Mouse (Mus musculus): ENCODE measurements around the gene Ppp1cc. TPM values are rescaled to one million over a fixed set of nuclear protein-coding genes. Genes with fewer than 3 reads are reported as not detected.
"Not testable (repeated sequence)": the region's sequence is repeated elsewhere in the genome, so short reads cannot be mapped to it uniquely, and the experiment has no call there.

The Ppp1cc gene
- polyA plus RNA-seq, 1 experiment from 2014 or later = 248 TPM

- no peaks in the 10 kb centered on the region for H3K27me3 ChIP-seq (ENCODE audit: control insufficient read depth, insufficient read depth, low read length)
- H3K4me3 ChIP-seq (ENCODE audit: low read length) = no peak overlapping the region
- H3K27ac ChIP-seq (ENCODE audit: low read length) = no peak overlapping the region
- H3K4me1 ChIP-seq (ENCODE audit: control insufficient read depth, insufficient read depth, low read length) = peaks cover 22% of the 10 kb centered on the region
- WGBS = 89% methylated on average over 8 of the region's 8 CpGs
- no peak for ATAC-seq (replicated peaks; ENCODE audit: extremely low read depth, insufficient read depth, low FRiP score)
- peaks cover 53% of the 10 kb centered on the region for H3K36me3 ChIP-seq (ENCODE audit: control insufficient read depth, insufficient read depth)
- H3K4me2 ChIP-seq (ENCODE audit: low read depth, low read length) = no peak overlapping the region
- H3K9ac ChIP-seq (ENCODE audit: low read length) = no peak overlapping the region
- H3K9me3 ChIP-seq (replicated peaks; ENCODE audit: control insufficient read depth, low read length) = no peaks in the 10 kb centered on the region
Measured at GRCm38 (mm10) chr5:122171058-122171457, 13.0 kb downstream of the Ppp1cc start.

- Histone ChIP-seq H3K4me1 (ENCODE audit: control insufficient read depth, insufficient read depth, low read length) (no peaks in the 10 kb centered on the region), H3K9ac (ENCODE audit: low read length) (no peak overlapping the region), H3K27me3 (ENCODE audit: control insufficient read depth, insufficient read depth, low read length) (no peaks in the 10 kb centered on the region), H3K4me3 (ENCODE audit: low read length) (no peak overlapping the region), H3K4me2 (ENCODE audit: low read depth, low read length) (no peak overlapping the region), H3K36me3 (ENCODE audit: control insufficient read depth, insufficient read depth) (peaks cover 43% of the 10 kb centered on the region), H3K27ac (ENCODE audit: low read length) (no peak overlapping the region), H3K9me3 (replicated peaks; ENCODE audit: control insufficient read depth, low read length) (no peaks in the 10 kb centered on the region)
- WGBS = 30% methylated on average over 2 of the region's 2 CpGs
- ATAC-seq (replicated peaks; ENCODE audit: extremely low read depth, insufficient read depth, low FRiP score) = no peak
Measured at GRCm38 (mm10) chr5:122175402-122175801, 17.3 kb downstream of the Ppp1cc start.

GRCm38 (mm10) chr5:122175961-122176360 is 17.9 kb downstream of the Ppp1cc start:
- H3K4me2 ChIP-seq (ENCODE audit: low read depth, low read length) = no peak overlapping the region
- no peak overlapping the region for H3K4me3 ChIP-seq (ENCODE audit: low read length)
- H3K9me3 ChIP-seq (replicated peaks; ENCODE audit: control insufficient read depth, low read length) = no peaks in the 10 kb centered on the region
- no peaks in the 10 kb centered on the region for H3K4me1 ChIP-seq (ENCODE audit: control insufficient read depth, insufficient read depth, low read length)
- ATAC-seq (replicated peaks; ENCODE audit: extremely low read depth, insufficient read depth, low FRiP score) = no peak
- peaks cover 38% of the 10 kb centered on the region for H3K36me3 ChIP-seq (ENCODE audit: control insufficient read depth, insufficient read depth)
- H3K9ac ChIP-seq (ENCODE audit: low read length) = no peak overlapping the region
- WGBS = 90% methylated on average over 7 of the region's 7 CpGs
- no peak overlapping the region for H3K27ac ChIP-seq (ENCODE audit: low read length)
- no peaks in the 10 kb centered on the region for H3K27me3 ChIP-seq (ENCODE audit: control insufficient read depth, insufficient read depth, low read length)

GRCm38 (mm10) chr5:122176398-122176797 is 18.3 kb downstream of the Ppp1cc start:
- Histone ChIP-seq H3K27ac (ENCODE audit: low read length) (no peak overlapping the region), H3K9ac (ENCODE audit: low read length) (no peak overlapping the region), H3K4me2 (ENCODE audit: low read depth, low read length) (no peak overlapping the region), H3K36me3 (ENCODE audit: control insufficient read depth, insufficient read depth) (peaks cover 33% of the 10 kb centered on the region), H3K27me3 (ENCODE audit: control insufficient read depth, insufficient read depth, low read length) (no peaks in the 10 kb centered on the region), H3K4me3 (ENCODE audit: low read length) (no peak overlapping the region), H3K9me3 (replicated peaks; ENCODE audit: control insufficient read depth, low read length) (no peaks in the 10 kb centered on the region), H3K4me1 (ENCODE audit: control insufficient read depth, insufficient read depth, low read length) (no peaks in the 10 kb centered on the region)
- no peak; the same call in 1 of the 2 replicates for ATAC-seq (replicated peaks; ENCODE audit: extremely low read depth, insufficient read depth, low FRiP score)
- WGBS = 16% methylated on average over 1 of the region's 1 CpGs

GRCm38 (mm10) chr5:122179665-122180064 is 21.6 kb downstream of the Ppp1cc start:
- no peak overlapping the region for H3K4me3 ChIP-seq (ENCODE audit: low read length)
- ATAC-seq (replicated peaks; ENCODE audit: extremely low read depth, insufficient read depth, low FRiP score) = no peak

DNA sequence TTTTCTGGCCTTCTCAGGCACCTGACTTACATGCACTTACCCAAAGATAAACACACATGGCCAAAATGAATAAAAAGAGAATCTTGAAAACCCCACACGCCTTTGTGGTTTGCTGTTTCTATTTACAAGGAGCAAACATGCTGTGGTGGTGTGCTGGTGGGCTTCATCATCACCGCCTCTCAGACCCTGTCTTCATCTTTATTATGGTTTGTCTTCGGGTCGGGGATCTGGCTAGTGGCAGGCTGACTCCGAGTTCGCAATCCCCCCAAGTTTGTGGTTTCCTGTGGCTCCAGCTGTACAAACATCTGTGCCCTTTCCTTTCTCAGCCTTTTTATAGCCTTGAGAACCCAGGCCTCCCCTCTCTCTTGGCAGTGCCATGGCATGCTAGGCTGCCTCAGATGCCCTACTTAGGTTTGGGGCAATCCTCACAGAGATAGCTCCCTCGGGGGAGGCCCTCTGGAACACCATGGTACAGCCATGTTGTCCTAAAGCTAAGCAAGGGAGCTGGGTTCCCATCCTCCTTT is 26.3 kb downstream of the Ppp1cc start:
- 70% methylated on average over 7 of the region's 7 CpGs for WGBS
- Histone ChIP-seq H3K9me3 (replicated peaks; ENCODE audit: control insufficient read depth, low read length) (no peaks in the 10 kb centered on the region), H3K4me3 (ENCODE audit: low read length) (no peak overlapping the region), H3K9ac (ENCODE audit: low read length) (no peak overlapping the region), H3K4me1 (ENCODE audit: control insufficient read depth, insufficient read depth, low read length) (no peaks in the 10 kb centered on the region), H3K27me3 (ENCODE audit: control insufficient read depth, insufficient read depth, low read length) (no peaks in the 10 kb centered on the region), H3K36me3 (ENCODE audit: control insufficient read depth, insufficient read depth) (no peaks in the 10 kb centered on the region), H3K4me2 (ENCODE audit: low read depth, low read length) (no peak overlapping the region), H3K27ac (ENCODE audit: low read length) (no peak overlapping the region)
- ATAC-seq (replicated peaks; ENCODE audit: extremely low read depth, insufficient read depth, low FRiP score) = no peak

More at GRCm38 (mm10) chr5:122179665-122180064, 21.6 kb downstream of the Ppp1cc start:
- Histone ChIP-seq H3K27me3 (ENCODE audit: control insufficient read depth, insufficient read depth, low read length) (no peaks in the 10 kb centered on the region), H3K4me2 (ENCODE audit: low read depth, low read length) (no peak overlapping the region), H3K36me3 (ENCODE audit: control insufficient read depth, insufficient read depth) (peaks cover 9% of the 10 kb centered on the region; the same call in 1 of the 2 replicates), H3K4me1 (ENCODE audit: control insufficient read depth, insufficient read depth, low read length) (no peaks in the 10 kb centered on the region), H3K9ac (ENCODE audit: low read length) (no peak overlapping the region), H3K9me3 (replicated peaks; ENCODE audit: control insufficient read depth, low read length) (no peaks in the 10 kb centered on the region), H3K27ac (ENCODE audit: low read length) (no peak overlapping the region)
- WGBS = 54% methylated on average over 6 of the region's 6 CpGs

GRCm38 (mm10) chr5:122184858-122185257 is 26.8 kb downstream of the Ppp1cc start:
- H3K36me3 ChIP-seq (ENCODE audit: control insufficient read depth, insufficient read depth); H3K4me2 ChIP-seq (ENCODE audit: low read depth, low read length); H3K4me1 ChIP-seq (ENCODE audit: control insufficient read depth, insufficient read depth, low read length); H3K9ac ChIP-seq (ENCODE audit: low read length); H3K4me3 ChIP-seq (ENCODE audit: low read length); ATAC-seq (replicated peaks; ENCODE audit: extremely low read depth, insufficient read depth, low FRiP score); H3K27me3 ChIP-seq (ENCODE audit: control insufficient read depth, insufficient read depth, low read length); H3K27ac ChIP-seq (ENCODE audit: low read length); H3K9me3 ChIP-seq (replicated peaks; ENCODE audit: control insufficient read depth, low read length): not testable (repeated sequence)
- 92% methylated on average over 6 of the region's 6 CpGs for WGBS

DNA sequence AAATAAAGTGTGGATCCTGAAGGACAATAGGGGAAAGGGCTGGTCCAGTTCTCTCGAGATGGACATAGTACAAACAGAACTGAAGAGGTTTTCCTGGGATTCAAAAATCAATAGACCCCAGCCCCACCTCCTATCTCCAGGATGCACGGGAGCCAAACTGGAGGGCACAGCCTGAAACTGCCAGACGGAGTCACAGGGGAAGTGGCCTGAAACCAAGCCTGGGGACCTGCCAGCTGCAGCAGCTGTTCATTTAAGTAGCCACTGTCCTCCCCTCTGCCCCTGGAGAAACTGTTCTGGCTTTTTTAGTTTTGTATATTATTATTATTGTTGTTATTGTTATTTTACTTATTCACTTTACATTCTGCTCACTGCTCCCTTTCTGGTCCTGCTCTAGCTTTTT is 31.0 kb downstream of the Ppp1cc start:
- Histone ChIP-seq H3K4me3 (ENCODE audit: low read length) (no peak overlapping the region), H3K4me1 (ENCODE audit: control insufficient read depth, insufficient read depth, low read length) (no peaks in the 10 kb centered on the region), H3K9ac (ENCODE audit: low read length) (no peak overlapping the region), H3K9me3 (replicated peaks; ENCODE audit: control insufficient read depth, low read length) (no peaks in the 10 kb centered on the region), H3K27me3 (ENCODE audit: control insufficient read depth, insufficient read depth, low read length) (no peaks in the 10 kb centered on the region), H3K4me2 (ENCODE audit: low read depth, low read length) (no peak overlapping the region), H3K36me3 (ENCODE audit: control insufficient read depth, insufficient read depth) (no peaks in the 10 kb centered on the region), H3K27ac (ENCODE audit: low read length) (no peak overlapping the region)
- ATAC-seq (replicated peaks; ENCODE audit: extremely low read depth, insufficient read depth, low FRiP score) = no peak
- WGBS = 21% methylated on average over 3 of the region's 3 CpGs

DNA sequence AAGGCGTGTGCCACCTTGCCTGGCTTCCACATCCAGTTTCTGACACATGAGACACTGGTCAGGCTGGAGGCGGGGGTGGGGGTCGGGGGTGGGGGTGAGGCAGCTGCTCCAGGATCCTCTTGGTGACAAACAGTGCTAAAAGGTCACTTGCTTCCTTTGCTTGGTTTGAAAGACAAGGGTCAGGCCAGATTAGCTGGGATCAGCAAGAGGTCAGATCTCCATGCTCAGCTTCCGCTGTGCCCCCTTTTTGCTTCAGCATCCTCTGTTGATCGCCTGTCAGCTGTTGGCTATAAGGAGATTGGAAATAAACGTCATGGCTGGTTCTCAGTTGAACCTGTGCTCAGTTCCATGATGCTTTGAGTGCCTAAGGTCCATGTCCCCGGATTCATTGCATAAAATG is 32.4 kb downstream of the Ppp1cc start:
- Histone ChIP-seq H3K36me3 (ENCODE audit: control insufficient read depth, insufficient read depth) (no peaks in the 10 kb centered on the region), H3K9ac (ENCODE audit: low read length) (no peak overlapping the region), H3K27me3 (ENCODE audit: control insufficient read depth, insufficient read depth, low read length) (no peaks in the 10 kb centered on the region), H3K9me3 (replicated peaks; ENCODE audit: control insufficient read depth, low read length) (no peaks in the 10 kb centered on the region), H3K4me1 (ENCODE audit: control insufficient read depth, insufficient read depth, low read length) (no peaks in the 10 kb centered on the region), H3K27ac (ENCODE audit: low read length) (no peak overlapping the region), H3K4me3 (ENCODE audit: low read length) (no peak overlapping the region), H3K4me2 (ENCODE audit: low read depth, low read length) (no peak overlapping the region)
- no peak for ATAC-seq (replicated peaks; ENCODE audit: extremely low read depth, insufficient read depth, low FRiP score)
- WGBS = 63% methylated on average over 7 of the region's 7 CpGs
